Comparison of ENCODE assay signal across 17 mouse cellular contexts in genomic region chr16:10337422-10338197, GRCm38 (mm10). TPM values are rescaled to one million over a fixed set of nuclear protein-coding genes. Genes with fewer than 3 reads are reported as not detected.
DNase-seq lines count a peak whose midpoint lies in the region; ATAC-seq lines count a peak whose summit lies in the region.
"Had no signal": no experiment of that assay in that cellular context is flagged by ENCODE, and none has a peak within 500 bp of the region (broad histone marks: within the 10 kb centered on the region; RNA-seq: fewer than 3 reads in every experiment).

No protein-coding gene starts in this region.

- 0 out of 2 replicates have a peak, but pooled peaks have one; percentile 16 for ATAC-seq in intestine, embryonic 15.5 days
- no peak for ATAC-seq in forebrain, embryonic 16.5 days
- ATAC-seq in hindbrain, embryonic 16.5 days = no peak

- no peaks in the 10 kb centered on the region for H3K27me3 ChIP-seq in heart, embryonic 10.5 days (ENCODE audit: insufficient read depth, poor library complexity, severe bottlenecking)
- H3K27me3 ChIP-seq in intestine, embryonic 15.5 days (replicated peaks) = no peaks in the 10 kb centered on the region
- no peaks in the 10 kb centered on the region for H3K27me3 ChIP-seq in forebrain, embryonic 16.5 days (replicated peaks; ENCODE audit: control insufficient read depth, insufficient read depth, low read length)
- H3K27me3 ChIP-seq in hindbrain, embryonic 16.5 days (replicated peaks; ENCODE audit: control insufficient read depth, insufficient read depth, low read length) = no peaks in the 10 kb centered on the region
- H3K27me3 ChIP-seq: hindbrain, embryonic 15.5 days had no signal

- H3K4me2 ChIP-seq in intestine, embryonic 15.5 days (replicated peaks) = no peak overlapping the region
- no peak overlapping the region for H3K4me2 ChIP-seq in forebrain, embryonic 16.5 days (ENCODE audit: low read length)
- no peak overlapping the region for H3K4me2 ChIP-seq in hindbrain, embryonic 16.5 days (ENCODE audit: low read length)
- H3K4me2 ChIP-seq: hindbrain, embryonic 15.5 days had no signal

- no peaks in the 10 kb centered on the region for H3K36me3 ChIP-seq in heart, embryonic 10.5 days
- H3K36me3 ChIP-seq in intestine, embryonic 15.5 days = no peaks in the 10 kb centered on the region
- H3K36me3 ChIP-seq in forebrain, embryonic 16.5 days (ENCODE audit: control insufficient read depth, insufficient read depth) = no peaks in the 10 kb centered on the region
- no peaks in the 10 kb centered on the region for H3K36me3 ChIP-seq in hindbrain, embryonic 16.5 days (ENCODE audit: control insufficient read depth, insufficient read depth, low read length)
- H3K36me3 ChIP-seq: hindbrain, embryonic 15.5 days had no signal

- H3K4me3 ChIP-seq in heart, embryonic 10.5 days = no peak overlapping the region
- no peak overlapping the region for H3K4me3 ChIP-seq in intestine, embryonic 15.5 days (replicated peaks)
- no peak overlapping the region for H3K4me3 ChIP-seq in forebrain, embryonic 16.5 days (replicated peaks; ENCODE audit: low read length)
- H3K4me3 ChIP-seq in hindbrain, embryonic 16.5 days (ENCODE audit: low read length) = no peak overlapping the region
- H3K4me3 ChIP-seq: hindbrain, embryonic 15.5 days had no signal

- peak overlapping the region; percentile 65 for H3K27ac ChIP-seq in heart, embryonic 10.5 days
- H3K27ac ChIP-seq in intestine, embryonic 15.5 days = no peak overlapping the region
- H3K27ac ChIP-seq in forebrain, embryonic 16.5 days (ENCODE audit: low read length) = no peak overlapping the region
- H3K27ac ChIP-seq in hindbrain, embryonic 16.5 days (ENCODE audit: low read depth, low read length) = no peak overlapping the region
- H3K27ac ChIP-seq: hindbrain, embryonic 15.5 days; macrophage had no signal

- H3K9ac ChIP-seq in intestine, embryonic 15.5 days = no peak overlapping the region
- no peak overlapping the region for H3K9ac ChIP-seq in forebrain, embryonic 16.5 days (replicated peaks; ENCODE audit: low read depth, low read length)
- H3K9ac ChIP-seq in hindbrain, embryonic 16.5 days (ENCODE audit: low read depth, low read length) = no peak overlapping the region
- H3K9ac ChIP-seq: hindbrain, embryonic 15.5 days had no signal

- H3K9me3 ChIP-seq in heart, embryonic 10.5 days = no peaks in the 10 kb centered on the region
- no peaks in the 10 kb centered on the region for H3K9me3 ChIP-seq in intestine, embryonic 15.5 days
- H3K9me3 ChIP-seq in forebrain, embryonic 16.5 days (ENCODE audit: control insufficient read depth, low read length) = no peaks in the 10 kb centered on the region
- no peaks in the 10 kb centered on the region for H3K9me3 ChIP-seq in hindbrain, embryonic 16.5 days (ENCODE audit: control insufficient read depth, low read length)
- H3K9me3 ChIP-seq: hindbrain, embryonic 15.5 days had no signal

- peaks cover 27% of the 10 kb centered on the region for H3K4me1 ChIP-seq in heart, embryonic 10.5 days
- H3K4me1 ChIP-seq in intestine, embryonic 15.5 days (replicated peaks) = 0 out of 2 replicates have a peak, but pooled peaks cover 3% of the 10 kb centered on the region
- H3K4me1 ChIP-seq in forebrain, embryonic 16.5 days (replicated peaks; ENCODE audit: control insufficient read depth, insufficient read depth, low read length) = peaks cover 2% of the 10 kb centered on the region; the same call in 1 of the 2 replicates
- no peaks in the 10 kb centered on the region for H3K4me1 ChIP-seq in hindbrain, embryonic 16.5 days (ENCODE audit: control insufficient read depth, insufficient read depth, low read depth, low read length)
- H3K4me1 ChIP-seq: hindbrain, embryonic 15.5 days had no signal

- peak; percentile 51 for DNase-seq in layer of hippocampus, adult 9-11 months
- DNase-seq in layer of hippocampus, postnatal 14 days (ENCODE audit: low spot score in 2 of 2) = no peak
- DNase-seq in heart, embryonic 10.5 days (ENCODE audit: low spot score) = no peak
- DNase-seq in lung, postnatal 4 days = peak; percentile 50 to 82
- no peak for DNase-seq in spleen, adult 12 weeks (ENCODE audit: low spot score)
- DNase-seq: adrenal gland, postnatal 25 days; cerebellum, adult 11 months; gastrocnemius, postnatal 10 days; kidney, postnatal 4 days; right cerebral cortex, postnatal 4 days had no signal

- WGBS in heart, embryonic 10.5 days = 41% methylated on average over 13 of the region's 13 CpGs
- WGBS in intestine, embryonic 15.5 days = 63% methylated on average over 13 of the region's 13 CpGs
- WGBS in forebrain, embryonic 16.5 days = 85% methylated on average over 13 of the region's 13 CpGs
- WGBS in hindbrain, embryonic 16.5 days = 84% methylated on average over 13 of the region's 13 CpGs

RNA-seq across cellular contexts. Expression of gene Emp2, which starts 23.8 kb away (rescaled TPM):
- 10 to 100 TPM; 25.0 to 30.9 TPM for total RNA-seq in layer of hippocampus, postnatal 14 days (2021)
- 22.3 and 25.5 TPM in 2 replicates for polyA plus RNA-seq in heart, embryonic 10.5 days (2016; fragmentation: Nextera tagmentation; extraction: Ambion mirVana)
- polyA plus RNA-seq in intestine, embryonic 15.5 days (2015; fragmentation: Nextera tagmentation; extraction: Ambion mirVana) = 20.0 and 20.3 TPM in 2 replicates
- 8.3 and 10.7 TPM in 2 replicates for polyA plus RNA-seq in forebrain, embryonic 16.5 days (2015; fragmentation: Nextera tagmentation; extraction: Ambion mirVana)
- polyA plus RNA-seq in hindbrain, embryonic 16.5 days (2015; fragmentation: Nextera tagmentation; extraction: Ambion mirVana) = 22.3 and 24.5 TPM in 2 replicates

RNA-seq across cellular contexts. Expression of gene Tekt5, which starts 57.7 kb away (rescaled TPM):
- total RNA-seq in layer of hippocampus, postnatal 14 days (2021) = 1 to 10 TPM; 2.3 to 4.2 TPM
- polyA plus RNA-seq in heart, embryonic 10.5 days (2016; fragmentation: Nextera tagmentation; extraction: Ambion mirVana) = 0.11 and 0.23 TPM in 2 replicates
- polyA plus RNA-seq in intestine, embryonic 15.5 days (2015; fragmentation: Nextera tagmentation; extraction: Ambion mirVana) = 0.15 and 0.25 TPM in 2 replicates
- 2.5 and 4.1 TPM in 2 replicates for polyA plus RNA-seq in forebrain, embryonic 16.5 days (2015; fragmentation: Nextera tagmentation; extraction: Ambion mirVana)
- polyA plus RNA-seq in hindbrain, embryonic 16.5 days (2015; fragmentation: Nextera tagmentation; extraction: Ambion mirVana) = 20.7 and 27.5 TPM in 2 replicates
- total RNA-seq: adrenal gland, postnatal 25 days had no signal
- polyA plus RNA-seq: forebrain, embryonic 11.5 days; limb, embryonic 11.5 days; macrophage had no signal

Comparison
In these comparisons a context has a peak if more than half of its experiments do, and no peak if none do; other contexts are left out.
1. DNase-seq: peak in layer of hippocampus, adult 9-11 months (single experiment) and lung, postnatal 4 days (2 of 2); none in layer of hippocampus, postnatal 14 days (0 of 2), heart, embryonic 10.5 days (single experiment) and spleen, adult 12 weeks (single experiment).